Mouse (Mus musculus) embryonic facial prominence, embryonic 11.5 days (tissue): ENCODE measurements at regions not wholly inside any gene's neighbourhood (a gene's known extent, or its start where the extent isn't known, plus 50 kb on each side); places are given as distances from the start of the nearest gene placed in this dataset.
A peak's percentile ranks its signal among the peaks of the same experiment; 100 is the strongest.

Source experiments
- ATAC-seq: fragments of 200-750 bp; cut with Nextera tagmentation; replicated peaks from 2 replicates; pipeline ENCODE4 v1.8.0; 2017; ENCODE audit warnings: low read depth; ENCODE audit not compliant: insufficient number of reproducible peaks, low FRiP score, low TSS enrichment
- DNase-seq: peaks from one replicate; pipeline ENCODE4 v3.0.0-alpha.2; 2015; ENCODE audit warnings: low spot score
- H3K27ac ChIP-seq: fragments of 300-500 bp; sonication (generic); replicated peaks from 2 replicates; pipeline ENCODE4 v1.5.1; 2014; ENCODE audit warnings: mild to moderate bottlenecking, low read depth, low read length, control low read depth
- H3K27me3 ChIP-seq: fragments of 300-500 bp; sonication (generic); 2 replicates; pipeline ENCODE4 v1.6.1; 2014; ENCODE audit warnings: mild to moderate bottlenecking, low read length, moderate library complexity, mixed read lengths; ENCODE audit not compliant: control insufficient read depth, insufficient read depth
- H3K36me3 ChIP-seq: fragments of 300-500 bp; sonication (generic); replicated peaks from 2 replicates; pipeline ENCODE4 v1.6.1; 2014; ENCODE audit warnings: low read depth, mild to moderate bottlenecking, low read length, moderate library complexity, mixed read lengths; ENCODE audit not compliant: control insufficient read depth, insufficient read depth
- H3K4me1 ChIP-seq: fragments of 300-500 bp; sonication (generic); 2 replicates; pipeline ENCODE4 v1.6.1; 2014; ENCODE audit warnings: low read length, mixed read lengths; ENCODE audit not compliant: control insufficient read depth, insufficient read depth
- H3K4me2 ChIP-seq: fragments of 300-500 bp; sonication (generic); 2 replicates; pipeline ENCODE4 v1.6.1; 2014; ENCODE audit warnings: low read depth, mild to moderate bottlenecking, control low read depth, low read length, moderate library complexity
- H3K4me3 ChIP-seq: fragments of 300-500 bp; sonication (generic); 2 replicates; pipeline ENCODE4 v1.5.1; 2014; ENCODE audit warnings: low read depth, low read length, control low read depth
- H3K9ac ChIP-seq: fragments of 300-500 bp; sonication (generic); replicated peaks from 2 replicates; pipeline ENCODE4 v1.6.1; 2014; ENCODE audit warnings: mild to moderate bottlenecking, control low read depth, low read length
- H3K9me3 ChIP-seq: fragments of 300-500 bp; sonication (generic); replicated peaks from 2 replicates; pipeline ENCODE4 v1.6.1; 2016; ENCODE audit warnings: mild to moderate bottlenecking, low read length, inconsistent platforms, mixed read lengths; ENCODE audit not compliant: control insufficient read depth
- WGBS: fragments of 180-500 bp; shearing (Covaris S2); extraction: QIAGEN DNeasy Blood & Tissue Kit; methylation state at CpG from one replicate; pipeline ENCODE4 v1.1.7; 2014; 5-methylcytosine and 5-hydroxymethylcytosine counted together

- no peaks in the 10 kb centered on the region for H3K4me1 ChIP-seq
- ATAC-seq (no peak), DNase-seq (no peak)
- H3K9ac ChIP-seq: no peak overlapping the region
- H3K27me3 ChIP-seq: no peaks in the 10 kb centered on the region
- no peak overlapping the region for H3K4me3 ChIP-seq
- H3K9me3 ChIP-seq: no peaks in the 10 kb centered on the region
- 81% methylated on average over 4 of the region's 4 CpGs for WGBS
- H3K4me2 ChIP-seq: no peak overlapping the region
- H3K27ac ChIP-seq: no peak overlapping the region
- H3K36me3 ChIP-seq: no peaks in the 10 kb centered on the region
These were observed 2333.4 kb upstream of the Gm7489 start for GRCm38 (mm10) chr15:51551216-51551775.

- H3K4me2 ChIP-seq: no peak overlapping the region
- DNase-seq (no peak), ATAC-seq (no peak)
- no peak overlapping the region for H3K9ac ChIP-seq
- no peaks in the 10 kb centered on the region for H3K4me1 ChIP-seq
- no peaks in the 10 kb centered on the region for H3K9me3 ChIP-seq
- no peaks in the 10 kb centered on the region for H3K36me3 ChIP-seq
- no peak overlapping the region for H3K4me3 ChIP-seq
- no peak overlapping the region for H3K27ac ChIP-seq
- H3K27me3 ChIP-seq: no peaks in the 10 kb centered on the region
These were observed 2326.5 kb upstream of the Gm7489 start for GRCm38 (mm10) chr15:51558215-51558614.

GRCm38 (mm10) chr15:51565543-51565942 is 2319.2 kb upstream of the Gm7489 start:
- Histone ChIP-seq H3K9ac (no peak overlapping the region), H3K4me1 (no peaks in the 10 kb centered on the region), H3K9me3 (no peaks in the 10 kb centered on the region), H3K27ac (no peak overlapping the region), H3K4me2 (no peak overlapping the region), H3K27me3 (no peaks in the 10 kb centered on the region), H3K36me3 (no peaks in the 10 kb centered on the region), H3K4me3 (no peak overlapping the region)
- DNase-seq (no peak), ATAC-seq (no peak)
- 87% methylated on average over 3 of the region's 3 CpGs for WGBS

- H3K36me3 ChIP-seq: no peaks in the 10 kb centered on the region
- 97% methylated on average over 1 of the region's 1 CpGs for WGBS
- no peak overlapping the region for H3K4me2 ChIP-seq
- ATAC-seq (no peak), DNase-seq (no peak)
- H3K27me3 ChIP-seq: no peaks in the 10 kb centered on the region
- H3K9ac ChIP-seq: no peak overlapping the region
- H3K4me3 ChIP-seq: no peak overlapping the region
- H3K27ac ChIP-seq: no peak overlapping the region
- H3K4me1 ChIP-seq: no peaks in the 10 kb centered on the region
- no peaks in the 10 kb centered on the region for H3K9me3 ChIP-seq
These were observed 2314.1 kb upstream of the Gm7489 start for GRCm38 (mm10) chr15:51570631-51571030.

GRCm38 (mm10) chr15:51574538-51575105 is 2310.1 kb upstream of the Gm7489 start:
- Histone ChIP-seq H3K4me1 (no peaks in the 10 kb centered on the region), H3K9me3 (no peaks in the 10 kb centered on the region), H3K27ac (no peak overlapping the region), H3K4me3 (no peak overlapping the region), H3K36me3 (no peaks in the 10 kb centered on the region), H3K4me2 (no peak overlapping the region), H3K9ac (no peak overlapping the region), H3K27me3 (no peaks in the 10 kb centered on the region)
- ATAC-seq: no peak
- 83% methylated on average over 8 of the region's 8 CpGs for WGBS
- no peak for DNase-seq

- no peak for DNase-seq
- 86% methylated on average over 1 of the region's 1 CpGs for WGBS
- H3K27ac ChIP-seq: no peak overlapping the region
These were observed 2301.1 kb upstream of the Gm7489 start for GRCm38 (mm10) chr15:51583636-51584035.

GRCm38 (mm10) chr15:51586146-51586545 is 2298.6 kb upstream of the Gm7489 start:
- 84% methylated on average over 5 of the region's 5 CpGs for WGBS
- Histone ChIP-seq H3K9me3 (no peaks in the 10 kb centered on the region), H3K27ac (no peak overlapping the region), H3K9ac (no peak overlapping the region), H3K36me3 (no peaks in the 10 kb centered on the region), H3K27me3 (no peaks in the 10 kb centered on the region), H3K4me3 (no peak overlapping the region), H3K4me2 (no peak overlapping the region), H3K4me1 (no peaks in the 10 kb centered on the region)
- no peak for ATAC-seq
- DNase-seq: no peak

More at GRCm38 (mm10) chr15:51583636-51584035, 2301.1 kb upstream of the Gm7489 start:
- no peak overlapping the region for H3K4me3 ChIP-seq
- H3K9ac ChIP-seq: no peak overlapping the region
- H3K4me2 ChIP-seq: no peak overlapping the region
- H3K36me3 ChIP-seq: no peaks in the 10 kb centered on the region
- no peaks in the 10 kb centered on the region for H3K27me3 ChIP-seq
- no peaks in the 10 kb centered on the region for H3K4me1 ChIP-seq
- no peaks in the 10 kb centered on the region for H3K9me3 ChIP-seq
- ATAC-seq: no peak

GRCm38 (mm10) chr15:51591406-51592068 is 2293.2 kb upstream of the Gm7489 start:
- Histone ChIP-seq H3K9me3 (no peaks in the 10 kb centered on the region), H3K4me3 (no peak overlapping the region), H3K27me3 (no peaks in the 10 kb centered on the region), H3K9ac (no peak overlapping the region), H3K27ac (no peak overlapping the region), H3K4me2 (no peak overlapping the region), H3K36me3 (no peaks in the 10 kb centered on the region), H3K4me1 (no peaks in the 10 kb centered on the region)
- ATAC-seq (no peak), DNase-seq (peak; percentile 26)
- WGBS: 32% methylated on average over 17 of the region's 17 CpGs
